Comparison of ENCODE assay signal across 16 mouse cellular contexts in the genomic region with DNA sequence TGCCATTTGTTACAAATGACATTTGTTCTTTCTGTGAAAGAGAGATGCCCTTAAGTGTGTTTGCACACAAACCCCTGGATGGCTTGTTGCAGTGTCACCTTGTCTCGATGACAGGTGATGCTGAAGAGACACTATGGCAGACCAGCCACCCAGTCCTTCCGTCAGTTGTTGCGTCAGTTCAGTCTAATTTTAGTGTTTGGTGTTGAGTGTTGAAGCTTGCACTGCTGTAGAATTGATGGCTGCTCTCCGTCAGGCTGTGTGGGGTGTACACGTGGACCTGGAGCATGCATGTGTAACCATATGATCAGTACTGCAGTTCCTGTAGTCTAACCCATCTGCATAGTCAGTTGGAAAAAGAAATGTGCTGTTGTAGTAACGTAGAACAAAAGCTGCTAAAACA.
DNase-seq lines count a peak whose midpoint lies in the region; ATAC-seq and TF ChIP-seq lines count a peak whose summit lies in the region.
"Had no signal": no experiment of that assay in that cellular context is flagged by ENCODE, and none has a peak within 500 bp of the region (broad histone marks: within the 10 kb centered on the region; RNA-seq: fewer than 3 reads in every experiment).

No protein-coding gene starts in this region.

- peak; percentile 90 for TF ChIP-seq EP300 in heart, postnatal 0 days (IDR thresholded peaks at IDR 0.05; ENCODE audit: low read depth)

- peaks cover 55% of the 10 kb centered on the region for H3K4me1 ChIP-seq in limb, embryonic 13.5 days
- peaks cover 44% of the 10 kb centered on the region for H3K4me1 ChIP-seq in limb, embryonic 10.5 days
- peaks cover 43% of the 10 kb centered on the region for H3K4me1 ChIP-seq in heart, postnatal 0 days (ENCODE audit: control insufficient read depth, insufficient read depth)
- no peaks in the 10 kb centered on the region for H3K4me1 ChIP-seq in midbrain, embryonic 10.5 days

- H3K36me3 ChIP-seq in limb, embryonic 13.5 days = peaks cover 66% of the 10 kb centered on the region
- peaks cover 89% of the 10 kb centered on the region for H3K36me3 ChIP-seq in limb, embryonic 10.5 days
- peaks cover 20% of the 10 kb centered on the region for H3K36me3 ChIP-seq in heart, postnatal 0 days (replicated peaks; ENCODE audit: control insufficient read depth, insufficient read depth, low read length)
- peaks cover 96% of the 10 kb centered on the region for H3K36me3 ChIP-seq in midbrain, embryonic 10.5 days

- no peak for ATAC-seq in limb, embryonic 13.5 days (ENCODE audit: low FRiP score, low read depth)
- ATAC-seq in heart, postnatal 0 days (ENCODE audit: insufficient read depth, low read depth) = peak; percentile 84

- TF ChIP-seq CTCF in heart, postnatal 0 days (IDR thresholded peaks at IDR 0.05; ENCODE audit: low read depth) = no peak

- H3K27me3 ChIP-seq in limb, embryonic 13.5 days = no peaks in the 10 kb centered on the region
- no peaks in the 10 kb centered on the region for H3K27me3 ChIP-seq in limb, embryonic 10.5 days (ENCODE audit: low read depth, poor library complexity, severe bottlenecking)
- H3K27me3 ChIP-seq in heart, postnatal 0 days (ENCODE audit: control insufficient read depth, insufficient read depth, low read length) = no peaks in the 10 kb centered on the region
- H3K27me3 ChIP-seq in midbrain, embryonic 10.5 days (ENCODE audit: low read depth, poor library complexity, severe bottlenecking) = no peaks in the 10 kb centered on the region
- H3K27me3 ChIP-seq: limb, embryonic 15.5 days had no signal

- H3K4me3 ChIP-seq in limb, embryonic 13.5 days = no peak overlapping the region
- H3K4me3 ChIP-seq in limb, embryonic 10.5 days = no peak overlapping the region
- H3K4me3 ChIP-seq in heart, postnatal 0 days (ENCODE audit: low read depth, low read length) = no peak overlapping the region
- H3K4me3 ChIP-seq in midbrain, embryonic 10.5 days = no peak overlapping the region
- H3K4me3 ChIP-seq: limb, embryonic 15.5 days had no signal

- H3K27ac ChIP-seq in limb, embryonic 13.5 days = 0 out of 2 replicates have a peak overlapping the region, but pooled peaks have one; percentile 15
- no peak overlapping the region for H3K27ac ChIP-seq in limb, embryonic 10.5 days
- H3K27ac ChIP-seq in heart, postnatal 0 days (ENCODE audit: low read depth) = peak overlapping the region; percentile 92
- no peak overlapping the region for H3K27ac ChIP-seq in midbrain, embryonic 10.5 days (replicated peaks)
- H3K27ac ChIP-seq: limb, embryonic 15.5 days; stomach, postnatal 0 days had no signal

- DNase-seq in heart, adult 11 months = peak; percentile 94
- DNase-seq in heart, adult 8-10 months (ENCODE audit: low spot score) = no peak
- no peak for DNase-seq in limb, embryonic 10.5 days (ENCODE audit: low spot score)
- DNase-seq in brain, adult 2 months (ENCODE audit: low read depth, low spot score) = peak; percentile 66
- DNase-seq in heart, postnatal 0 days (ENCODE audit: low spot score) = peak; percentile 92
- no peak for DNase-seq in midbrain, embryonic 10.5 days (ENCODE audit: low spot score)
- DNase-seq in kidney, adult 9 months = no peak
- DNase-seq: cerebellum, adult 9-11 months; gastrocnemius, postnatal 25 days; kidney, adult 8-10 months; kidney, postnatal 36 days; layer of hippocampus, postnatal 36 days; thymus, postnatal 36 days had no signal

- H3K4me2 ChIP-seq in limb, embryonic 13.5 days (replicated peaks) = no peak overlapping the region
- H3K4me2 ChIP-seq in heart, postnatal 0 days (ENCODE audit: low read depth, low read length) = no peak overlapping the region
- H3K4me2 ChIP-seq: limb, embryonic 15.5 days had no signal

- no peak overlapping the region for H3K9ac ChIP-seq in limb, embryonic 13.5 days
- no peak overlapping the region for H3K9ac ChIP-seq in heart, postnatal 0 days (replicated peaks; ENCODE audit: low read depth, low read length)
- H3K9ac ChIP-seq: limb, embryonic 15.5 days had no signal

- H3K9me3 ChIP-seq in limb, embryonic 13.5 days = no peaks in the 10 kb centered on the region
- H3K9me3 ChIP-seq in limb, embryonic 10.5 days (replicated peaks) = no peaks in the 10 kb centered on the region
- H3K9me3 ChIP-seq in heart, postnatal 0 days (replicated peaks; ENCODE audit: control insufficient read depth, low read length) = no peaks in the 10 kb centered on the region
- H3K9me3 ChIP-seq in midbrain, embryonic 10.5 days (replicated peaks) = no peaks in the 10 kb centered on the region
- H3K9me3 ChIP-seq: limb, embryonic 15.5 days had no signal

- 86% methylated on average over 6 of the region's 6 CpGs for WGBS in limb, embryonic 13.5 days
- 91% methylated on average over 6 of the region's 6 CpGs for WGBS in limb, embryonic 10.5 days
- WGBS in heart, postnatal 0 days = 42% methylated on average over 6 of the region's 6 CpGs
- 88% methylated on average over 6 of the region's 6 CpGs for WGBS in midbrain, embryonic 10.5 days

Comparison
In these comparisons a context has a peak if more than half of its experiments do, and no peak if none do; other contexts are left out.
1. DNase-seq: peak in heart, adult 11 months (single experiment), brain, adult 2 months (single experiment) and heart, postnatal 0 days (single experiment); none in heart, adult 8-10 months (single experiment), limb, embryonic 10.5 days (single experiment), midbrain, embryonic 10.5 days (single experiment) and kidney, adult 9 months (single experiment).
2. H3K27ac ChIP-seq: peak in limb, embryonic 13.5 days (single experiment) and heart, postnatal 0 days (single experiment); none in limb, embryonic 10.5 days (single experiment) and midbrain, embryonic 10.5 days (single experiment).